Mouse (Mus musculus) stomach, postnatal 0 days (tissue): ENCODE measurements around the gene Spcs3. TPM values are rescaled to one million over a fixed set of nuclear protein-coding genes. Genes with fewer than 3 reads are reported as not detected.

Experiments
- ATAC-seq: fragments of 200-750 bp; cut with Nextera tagmentation; 2 replicates; pipeline ENCODE4 v1.8.0; 2017; ENCODE audit not compliant: low FRiP score, low TSS enrichment
- DNase-seq: peaks from one replicate; pipeline ENCODE4 v3.0.0-alpha.2; 2016; ENCODE audit warnings: low spot score
- H3K27ac ChIP-seq: fragments of 300-500 bp; sonication (generic); replicated peaks from 2 replicates; pipeline ENCODE4 v1.5.1; 2014; ENCODE audit warnings: mild to moderate bottlenecking, control low read depth
- H3K27me3 ChIP-seq: fragments of 300-500 bp; sonication (generic); 2 replicates; pipeline ENCODE4 v1.6.1; 2014; ENCODE audit warnings: low read length; ENCODE audit not compliant: control insufficient read depth, insufficient read depth
- H3K36me3 ChIP-seq: fragments of 300-500 bp; sonication (generic); 2 replicates; pipeline ENCODE4 v1.6.1; 2014; ENCODE audit warnings: low read length, mixed read lengths; ENCODE audit not compliant: control insufficient read depth, insufficient read depth
- H3K4me1 ChIP-seq: fragments of 300-500 bp; sonication (generic); replicated peaks from 2 replicates; pipeline ENCODE4 v1.6.1; 2014; ENCODE audit warnings: antibody characterized with exemption; ENCODE audit not compliant: control insufficient read depth, insufficient read depth
- H3K4me2 ChIP-seq: fragments of 300-500 bp; sonication (generic); replicated peaks from 2 replicates; pipeline ENCODE4 v1.6.1; 2014; ENCODE audit warnings: low read depth, mild to moderate bottlenecking, control low read depth, moderate library complexity
- H3K4me3 ChIP-seq: fragments of 300-500 bp; sonication (generic); 2 replicates; pipeline ENCODE4 v1.5.1; 2014; ENCODE audit warnings: low read depth, low read length, control low read depth
- H3K9ac ChIP-seq: fragments of 300-500 bp; sonication (generic); 2 replicates; pipeline ENCODE4 v1.6.1; 2014; ENCODE audit warnings: mild to moderate bottlenecking, low read length, control low read depth, mixed read lengths
- H3K9me3 ChIP-seq: fragments of 300-500 bp; sonication (generic); 2 replicates; pipeline ENCODE4 v1.6.1; 2016; ENCODE audit warnings: low read length; ENCODE audit not compliant: control insufficient read depth
- CTCF ChIP-seq: IDR thresholded peaks from 2 replicates; pipeline ENCODE4 v1.5.1; 2016; ENCODE audit warnings: antibody characterized with exemption, low read depth, mild to moderate bottlenecking, moderate library complexity
- EP300 ChIP-seq: optimal IDR thresholded peaks from 2 replicates; pipeline ENCODE3; 2016; ENCODE audit warnings: antibody characterized with exemption
- WGBS: fragments of 180-500 bp; shearing (Covaris S2); extraction: QIAGEN DNeasy Blood & Tissue Kit; methylation state at CpG from one replicate; pipeline ENCODE4 v1.1.7; 2014; 5-methylcytosine and 5-hydroxymethylcytosine counted together
- polyA plus RNA-seq: library from polyadenylated mRNA; unstranded; fragments of >200 nt; fragmentation: Nextera tagmentation; extraction: Ambion mirVana; gene quantifications from 2 replicates; pipeline ENCODE4 v1.2.1, GENCODE M21; 2015

Gene Spcs3
- polyA plus RNA-seq, 1 experiment from 2014 or later = 59.6 TPM

DNA sequence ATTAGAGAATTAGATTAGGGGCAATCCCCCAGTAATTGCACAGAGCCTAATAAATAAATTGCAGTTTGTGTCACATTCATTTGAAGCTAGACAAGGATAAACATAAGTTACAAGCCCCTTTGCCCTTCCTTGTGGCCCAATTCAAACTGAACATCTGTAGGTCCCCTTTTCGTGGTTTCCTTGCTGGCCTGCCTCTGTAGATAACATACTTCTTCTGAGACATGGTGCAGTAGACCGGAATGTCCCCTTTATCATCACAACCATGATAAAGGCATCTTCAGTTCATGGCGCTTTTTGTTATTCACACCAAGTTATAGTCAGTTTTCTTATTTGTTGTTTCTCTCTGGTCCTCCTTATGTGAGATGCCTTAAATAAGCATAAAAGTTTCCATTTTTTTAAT lies 18.0 kb downstream of the Spcs3 start:
- H3K36me3 ChIP-seq = no peaks in the 10 kb centered on the region
- 80% methylated on average over 3 of the region's 3 CpGs for WGBS
- no peaks in the 10 kb centered on the region for H3K9me3 ChIP-seq
- H3K27ac ChIP-seq = no peak overlapping the region
- TF ChIP-seq CTCF = no peak
- TF ChIP-seq EP300 = no peak
- no peaks in the 10 kb centered on the region for H3K27me3 ChIP-seq
- no peak overlapping the region for H3K4me3 ChIP-seq
- H3K4me2 ChIP-seq = no peak overlapping the region
- ATAC-seq = no peak
- no peaks in the 10 kb centered on the region for H3K4me1 ChIP-seq
- no peak overlapping the region for H3K9ac ChIP-seq
- no peak for DNase-seq

DNA sequence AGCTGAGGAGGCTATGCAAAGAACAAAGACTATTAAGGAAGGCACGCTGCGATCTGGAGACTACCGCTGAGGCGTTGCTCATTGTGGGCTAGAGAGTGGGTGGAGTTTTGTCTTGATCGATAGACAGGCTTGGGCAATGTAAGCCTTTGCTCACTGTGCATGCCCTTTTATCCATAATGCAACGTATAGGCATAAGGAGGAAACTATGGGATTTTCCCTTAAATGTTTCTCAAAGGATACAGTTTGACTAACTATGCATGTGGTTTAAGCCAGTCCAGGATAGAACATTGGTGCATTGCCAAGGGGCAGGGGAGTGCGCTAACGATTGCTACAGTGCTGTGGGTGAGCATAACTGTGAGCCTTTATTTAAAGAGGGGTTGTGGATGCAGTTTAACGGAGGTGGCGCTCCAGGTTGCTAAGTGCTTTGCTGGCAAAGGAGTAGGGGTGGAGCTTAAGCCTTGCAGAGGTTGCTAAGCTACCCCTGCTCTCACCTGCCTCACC lies 20.5 kb downstream of the Spcs3 start:
- ATAC-seq (peak; percentile 61), DNase-seq (peak; percentile 45)
- peak overlapping the region; percentile 50 for H3K4me2 ChIP-seq
- H3K27ac ChIP-seq = no peak overlapping the region
- TF ChIP-seq CTCF (peak; percentile 29; the same call in 1 of the 2 replicates), EP300 (no peak)
- no peaks in the 10 kb centered on the region for H3K9me3 ChIP-seq
- H3K4me1 ChIP-seq = no peaks in the 10 kb centered on the region
- H3K9ac ChIP-seq = no peak overlapping the region
- no peaks in the 10 kb centered on the region for H3K36me3 ChIP-seq
- H3K27me3 ChIP-seq = no peaks in the 10 kb centered on the region
- WGBS = 3% methylated on average over 10 of the region's 10 CpGs
- no peak overlapping the region; the same call in 1 of the 2 replicates for H3K4me3 ChIP-seq

DNA sequence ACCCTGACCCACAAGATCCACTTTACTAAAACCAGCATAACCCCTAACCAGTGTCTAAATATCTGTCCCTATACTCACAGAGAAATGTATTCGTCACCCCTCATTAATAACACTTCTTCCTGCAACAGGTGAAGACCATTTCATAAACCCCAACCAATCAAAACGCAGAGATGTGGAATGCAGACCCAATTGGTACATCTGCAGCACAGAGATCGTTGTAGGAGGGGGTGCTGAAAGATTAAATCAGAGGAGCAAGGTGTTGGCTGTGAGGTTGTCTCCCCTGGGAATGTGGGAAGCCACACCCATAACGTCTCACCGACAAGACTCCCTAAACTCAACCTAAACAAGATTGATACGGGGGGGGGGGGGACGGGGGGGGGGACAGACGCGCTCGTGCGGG lies 21.0 kb downstream of the Spcs3 start:
- Histone ChIP-seq H3K4me3 (no peak overlapping the region), H3K9ac (no peak overlapping the region), H3K27me3 (no peaks in the 10 kb centered on the region), H3K4me2 (peak overlapping the region; percentile 40), H3K27ac (no peak overlapping the region), H3K36me3 (no peaks in the 10 kb centered on the region), H3K4me1 (no peaks in the 10 kb centered on the region), H3K9me3 (no peaks in the 10 kb centered on the region)
- ATAC-seq (no peak), DNase-seq (no peak)
- WGBS = 3% methylated on average over 9 of the region's 11 CpGs
- TF ChIP-seq CTCF (no peak), EP300 (no peak)

DNA sequence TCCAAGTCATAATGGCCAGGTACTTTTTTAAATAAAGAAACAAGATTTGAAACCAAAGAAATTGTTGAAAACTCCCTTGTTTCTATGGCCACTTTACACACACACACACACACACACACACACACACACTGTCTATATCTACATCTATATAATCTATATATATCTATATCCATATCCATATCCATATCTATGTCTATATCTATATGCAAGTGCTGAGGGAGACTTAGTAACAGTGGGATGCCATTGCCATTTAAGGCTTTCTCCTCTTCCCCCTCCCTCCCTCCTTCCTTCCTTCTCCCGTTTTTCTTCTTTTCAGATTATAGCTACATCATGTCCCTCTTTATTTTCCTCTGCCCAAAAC lies 21.7 kb downstream of the Spcs3 start:
- H3K9me3 ChIP-seq = no peaks in the 10 kb centered on the region
- TF ChIP-seq EP300 (no peak), CTCF (no peak)
- no peaks in the 10 kb centered on the region for H3K27me3 ChIP-seq
- no peaks in the 10 kb centered on the region for H3K4me1 ChIP-seq
- H3K27ac ChIP-seq = no peak overlapping the region
- ATAC-seq (no peak), DNase-seq (no peak)
- H3K4me2 ChIP-seq = no peak overlapping the region
- H3K4me3 ChIP-seq = no peak overlapping the region
- H3K36me3 ChIP-seq = no peaks in the 10 kb centered on the region
- H3K9ac ChIP-seq = no peak overlapping the region
- 4% methylated on average over 1 of the region's 1 CpGs for WGBS

DNA sequence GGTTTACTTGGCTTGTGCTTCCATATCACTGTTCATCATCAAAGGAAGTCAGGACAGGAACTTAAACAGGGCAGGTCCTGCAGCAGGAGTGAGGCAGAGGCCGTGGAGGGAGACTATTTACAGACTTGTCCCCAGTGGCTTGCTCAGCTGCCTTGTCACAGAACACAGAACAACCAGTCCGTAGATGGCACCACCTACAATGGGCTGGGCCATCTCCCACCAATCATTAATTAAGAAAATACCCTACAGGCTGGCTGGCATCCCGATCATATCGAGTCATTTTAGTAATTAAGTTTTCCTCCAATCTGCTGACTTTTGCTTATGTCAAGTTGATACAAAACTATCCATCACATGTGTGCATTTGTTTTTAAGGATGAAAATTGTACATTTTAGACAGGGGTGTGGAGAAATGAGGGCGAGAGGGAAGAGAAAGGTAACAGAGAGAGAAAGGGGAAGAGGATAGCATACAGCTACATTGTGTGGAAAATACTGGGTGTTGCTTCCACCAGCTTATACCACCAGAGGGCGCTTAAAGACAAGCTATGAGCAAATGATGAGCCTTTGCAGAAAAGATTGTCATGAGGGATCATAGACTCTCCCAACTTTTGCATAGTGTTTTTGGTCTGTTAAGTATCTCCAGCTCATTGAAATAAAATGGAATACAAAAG lies 22.2 kb downstream of the Spcs3 start:
- TF ChIP-seq CTCF = peak; percentile 94
- no peak for TF ChIP-seq EP300
- Histone ChIP-seq H3K4me2 (no peak overlapping the region), H3K27me3 (no peaks in the 10 kb centered on the region), H3K9me3 (no peaks in the 10 kb centered on the region), H3K4me1 (no peaks in the 10 kb centered on the region), H3K36me3 (no peaks in the 10 kb centered on the region), H3K9ac (no peak overlapping the region), H3K4me3 (no peak overlapping the region), H3K27ac (no peak overlapping the region)
- ATAC-seq = peak; percentile 56; the same call in 1 of the 2 replicates
- peak; percentile 62 for DNase-seq
- 28% methylated on average over 6 of the region's 6 CpGs for WGBS

DNA sequence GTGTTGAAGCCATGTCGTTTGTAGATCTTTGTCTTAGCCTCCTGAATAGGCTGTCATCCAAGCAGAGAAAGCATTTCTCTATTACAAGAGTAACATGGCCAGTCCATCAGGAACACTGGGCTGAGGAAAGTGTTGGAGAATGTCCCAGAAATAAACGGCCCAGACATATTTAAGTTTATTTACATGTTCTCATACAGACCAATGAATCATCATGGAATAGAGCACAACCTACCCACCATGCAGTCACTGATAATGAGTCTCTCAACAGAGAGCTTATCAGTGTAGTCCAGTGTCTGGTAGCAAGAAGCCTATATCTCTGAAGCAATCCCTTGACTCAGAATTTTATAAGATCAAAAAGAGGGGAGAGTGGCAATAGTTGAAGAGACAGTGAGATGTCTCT lies 24.7 kb downstream of the Spcs3 start:
- H3K9me3 ChIP-seq = no peaks in the 10 kb centered on the region
- H3K4me1 ChIP-seq = no peaks in the 10 kb centered on the region
- no peak overlapping the region for H3K27ac ChIP-seq
- H3K4me3 ChIP-seq = no peak overlapping the region
- ATAC-seq (no peak), DNase-seq (no peak)
- TF ChIP-seq CTCF = no peak
- TF ChIP-seq EP300 = no peak
- no peak overlapping the region for H3K4me2 ChIP-seq
- no peak overlapping the region for H3K9ac ChIP-seq
- H3K27me3 ChIP-seq = no peaks in the 10 kb centered on the region
- no peaks in the 10 kb centered on the region for H3K36me3 ChIP-seq
- WGBS = 22% methylated on average over 2 of the region's 2 CpGs
